Mouse (Mus musculus): Measurements from ENCODE around the gene Dyrk4. TPM values are rescaled to one million over a fixed set of nuclear protein-coding genes. Genes with fewer than 3 reads are reported as not detected.

The Dyrk4 gene
- polyA plus RNA-seq, 1 experiment from 2014 or later = not detected

Other genes starting within 250 kb of the Dyrk4 start
- gene Kcna6, start 181.2 kb downstream of the Dyrk4 start, polyA plus RNA-seq (2015; fragmentation: Nextera tagmentation; extraction: Ambion mirVana) = 0.10 and 0.16 TPM in 2 replicates
- gene Ndufa9, start 72.7 kb downstream of the Dyrk4 start, polyA plus RNA-seq (2015; fragmentation: Nextera tagmentation; extraction: Ambion mirVana) = 134 and 138 TPM in 2 replicates
- gene Akap3, start 68.7 kb downstream of the Dyrk4 start, polyA plus RNA-seq (2015; fragmentation: Nextera tagmentation; extraction: Ambion mirVana) = not detected in 2 replicates
- gene Rad51ap1, start 17.7 kb upstream of the Dyrk4 start, polyA plus RNA-seq (2015; fragmentation: Nextera tagmentation; extraction: Ambion mirVana) = 41.5 and 43.6 TPM in 2 replicates
- gene D6Wsu163e, start 18.1 kb upstream of the Dyrk4 start, polyA plus RNA-seq (2015; fragmentation: Nextera tagmentation; extraction: Ambion mirVana) = 14.2 TPM in 2 replicates
- gene Fgf6, start 93.7 kb upstream of the Dyrk4 start, polyA plus RNA-seq (2015; fragmentation: Nextera tagmentation; extraction: Ambion mirVana) = 0.01 and 0.06 TPM in 2 replicates
- gene Fgf23, start 151.1 kb upstream of the Dyrk4 start, polyA plus RNA-seq (2015; fragmentation: Nextera tagmentation; extraction: Ambion mirVana) = not detected in 2 replicates
- gene Tigar, start 187.7 kb upstream of the Dyrk4 start, polyA plus RNA-seq (2015; fragmentation: Nextera tagmentation; extraction: Ambion mirVana) = 0.52 and 0.53 TPM in 2 replicates
- gene Ccnd2, start 230.4 kb upstream of the Dyrk4 start, polyA plus RNA-seq (2015; fragmentation: Nextera tagmentation; extraction: Ambion mirVana) = 47.6 and 47.9 TPM in 2 replicates